ENCODE assay signal across 13 mouse cellular contexts in the genomic region with DNA sequence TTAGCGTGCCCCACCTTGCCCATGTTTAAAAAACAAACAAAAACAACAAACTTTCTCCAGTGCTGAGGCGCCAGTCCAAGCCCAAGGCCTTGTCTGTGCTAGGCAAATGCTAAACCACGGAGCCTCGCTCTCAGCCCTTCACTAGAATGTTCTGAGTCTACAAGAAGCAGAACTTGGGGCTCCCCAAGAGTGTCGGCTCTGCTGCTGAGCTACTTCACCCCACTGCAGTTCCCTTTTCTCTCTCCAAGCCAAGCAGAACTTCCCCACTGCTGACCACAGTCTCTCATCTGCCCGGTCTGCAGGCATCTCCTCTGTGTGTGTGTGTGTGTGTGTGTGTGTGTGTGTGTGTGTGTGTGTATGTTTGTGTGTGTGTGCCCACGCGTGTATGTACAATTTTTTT. TPM values are rescaled to one million over a fixed set of nuclear protein-coding genes. Genes with fewer than 3 reads are reported as not detected.
A peak's percentile ranks its signal among the peaks of the same experiment; 100 is the strongest.
DNase-seq lines count a peak whose midpoint lies in the region; ATAC-seq and TF ChIP-seq lines count a peak whose summit lies in the region.
"Had no signal": no experiment of that assay in that cellular context is flagged by ENCODE, and none has a peak within 500 bp of the region (broad histone marks: within the 10 kb centered on the region; RNA-seq: fewer than 3 reads in every experiment).

No protein-coding gene starts in this region.

- DNase-seq in lung, postnatal 0 days (ENCODE audit: low spot score) = peak; percentile 35
- no peak for DNase-seq in lung, adult 2 months
- DNase-seq in spleen, postnatal 36 days (ENCODE audit: low spot score in 2 of 2) = peak; percentile 79 to 81
- no peak for DNase-seq in adrenal gland, postnatal 25 days
- DNase-seq: cerebellum, postnatal 14 days; kidney, adult 2 months had no signal

- H3K9ac ChIP-seq in lung, postnatal 0 days (replicated peaks; ENCODE audit: low read depth) = no peak overlapping the region
- no peak overlapping the region for H3K9ac ChIP-seq in liver, embryonic 15.5 days
- H3K9ac ChIP-seq: heart, embryonic 12.5 days; hindbrain, embryonic 14.5 days had no signal

- TF ChIP-seq EP300 in lung, postnatal 0 days (IDR thresholded peaks at IDR 0.05) = no peak

- no peaks in the 10 kb centered on the region for H3K4me1 ChIP-seq in lung, postnatal 0 days (ENCODE audit: insufficient read depth, low read depth, low read length)
- H3K4me1 ChIP-seq in lung, adult 2 months (ENCODE audit: control insufficient read depth, insufficient read depth, low read length) = no peaks in the 10 kb centered on the region
- peaks cover 58% of the 10 kb centered on the region for H3K4me1 ChIP-seq in bone marrow macrophage, adult 2 months (ENCODE audit: control insufficient read depth, insufficient read depth, low read length)
- H3K4me1 ChIP-seq in liver, embryonic 15.5 days (replicated peaks) = peaks cover 26% of the 10 kb centered on the region

- 81% methylated on average over 8 of the region's 8 CpGs for WGBS in lung, postnatal 0 days
- 82% methylated on average over 8 of the region's 8 CpGs for WGBS in lung, adult 2 months
- 35% methylated on average over 8 of the region's 8 CpGs for WGBS in liver, embryonic 15.5 days (ENCODE audit: insufficient replicate concordance)

- TF ChIP-seq CTCF in lung, postnatal 0 days (IDR thresholded peaks at IDR 0.05) = no peak
- no peak for TF ChIP-seq CTCF in lung, adult 2 months (IDR thresholded peaks at IDR 0.05; ENCODE audit: insufficient read depth, low read length)
- TF ChIP-seq CTCF in bone marrow macrophage, adult 2 months (IDR thresholded peaks at IDR 0.05; ENCODE audit: low read depth, low read length) = no peak

- H3K27ac ChIP-seq in lung, postnatal 0 days (ENCODE audit: low read length) = no peak overlapping the region
- H3K27ac ChIP-seq in bone marrow macrophage, adult 2 months (ENCODE audit: insufficient read depth, low read depth, low read length) = peak overlapping the region; percentile 94
- peak overlapping the region; percentile 14; the same call in 1 of the 2 replicates for H3K27ac ChIP-seq in liver, embryonic 15.5 days (replicated peaks)
- H3K27ac ChIP-seq: hindbrain, embryonic 14.5 days; limb, embryonic 10.5 days had no signal

- H3K36me3 ChIP-seq in lung, postnatal 0 days (ENCODE audit: insufficient read depth, low read length) = peaks cover 36% of the 10 kb centered on the region; the same call in 1 of the 2 replicates
- H3K36me3 ChIP-seq in liver, embryonic 15.5 days (replicated peaks) = peaks cover 30% of the 10 kb centered on the region

- no peaks in the 10 kb centered on the region for H3K27me3 ChIP-seq in lung, postnatal 0 days (replicated peaks; ENCODE audit: insufficient read depth, low read length)
- no peaks in the 10 kb centered on the region for H3K27me3 ChIP-seq in liver, embryonic 15.5 days
- H3K27me3 ChIP-seq: heart, embryonic 12.5 days; megakaryocyte, embryonic 14.5 days had no signal

- peak; percentile 47 for ATAC-seq in lung, postnatal 0 days
- no peak for ATAC-seq in liver, embryonic 15.5 days (ENCODE audit: insufficient read depth)
- no peak for ATAC-seq in inflammation-experienced regulatory T-cells, adult 6 months

- H3K4me2 ChIP-seq in lung, postnatal 0 days (replicated peaks; ENCODE audit: low read depth, low read length) = no peak overlapping the region
- no peak overlapping the region for H3K4me2 ChIP-seq in liver, embryonic 15.5 days
- H3K4me2 ChIP-seq: heart, embryonic 12.5 days; hindbrain, embryonic 14.5 days had no signal

- no peak overlapping the region for H3K4me3 ChIP-seq in lung, postnatal 0 days (ENCODE audit: low read depth, low read length)
- no peak overlapping the region for H3K4me3 ChIP-seq in lung, adult 2 months (replicated peaks; ENCODE audit: extremely low read depth, low read depth, low read length)
- H3K4me3 ChIP-seq in bone marrow macrophage, adult 2 months (ENCODE audit: insufficient read depth, low read length) = no peak overlapping the region
- H3K4me3 ChIP-seq in liver, embryonic 15.5 days (replicated peaks) = no peak overlapping the region
- H3K4me3 ChIP-seq: heart, embryonic 12.5 days; limb, embryonic 10.5 days had no signal

- no peak for TF ChIP-seq POLR2A in lung, adult 2 months (IDR thresholded peaks at IDR 0.05; ENCODE audit: borderline replicate concordance, extremely low read depth, low read depth, low read length)
- no peak for TF ChIP-seq POLR2A in bone marrow macrophage, adult 2 months (IDR thresholded peaks at IDR 0.05; ENCODE audit: borderline replicate concordance, low read depth, low read length)

- H3K9me3 ChIP-seq in lung, postnatal 0 days (ENCODE audit: low read length) = no peaks in the 10 kb centered on the region
- H3K9me3 ChIP-seq in liver, embryonic 15.5 days (replicated peaks) = no peaks in the 10 kb centered on the region
- H3K9me3 ChIP-seq: heart, embryonic 12.5 days; limb, embryonic 10.5 days; megakaryocyte, embryonic 14.5 days had no signal

RNA-seq across cellular contexts. Expression of gene Camta2, which starts 8.0 kb away (rescaled TPM):
- polyA plus RNA-seq in lung, postnatal 0 days (2015; fragmentation: Nextera tagmentation; extraction: Ambion mirVana) = 8.7 and 9.9 TPM in 2 replicates
- 33.1 and 35.7 TPM in 2 replicates for polyA plus RNA-seq in lung, adult 2 months (2012; rRNA removed)
- polyA plus RNA-seq in bone marrow macrophage, adult 2 months (2012; ENCODE audit: insufficient read depth, insufficient read length, missing spikeins) = 71.4 and 84.6 TPM in 2 replicates
- 3.3 and 3.4 TPM in 2 replicates for polyA plus RNA-seq in liver, embryonic 15.5 days (2015; fragmentation: Nextera tagmentation; extraction: Ambion mirVana)
- 10 to 100 TPM; 11.5 to 17.1 (median 12.8) TPM for polyA plus RNA-seq in inflammation-experienced regulatory T-cells, adult 6 months (2017; shearing (Covaris generic))
- 50.2 and 51.3 TPM in 2 replicates for total RNA-seq in adrenal gland, postnatal 25 days (2021)

RNA-seq across cellular contexts. Expression of gene Spag7, which starts 10.7 kb away (rescaled TPM):
- polyA plus RNA-seq in lung, postnatal 0 days (2015; fragmentation: Nextera tagmentation; extraction: Ambion mirVana) = 84.6 and 95.5 TPM in 2 replicates
- 24.7 and 39.0 TPM in 2 replicates for polyA plus RNA-seq in lung, adult 2 months (2012; rRNA removed)
- polyA plus RNA-seq in bone marrow macrophage, adult 2 months (2012; ENCODE audit: insufficient read depth, insufficient read length, missing spikeins) = 86.8 and 101 TPM in 2 replicates
- 55.1 and 59.5 TPM in 2 replicates for polyA plus RNA-seq in liver, embryonic 15.5 days (2015; fragmentation: Nextera tagmentation; extraction: Ambion mirVana)
- 100 to 1,000 TPM; 131 to 155 (median 137) TPM for polyA plus RNA-seq in inflammation-experienced regulatory T-cells, adult 6 months (2017; shearing (Covaris generic))
- 88.3 and 97.4 TPM in 2 replicates for total RNA-seq in adrenal gland, postnatal 25 days (2021)

RNA-seq across cellular contexts. Expression of gene Inca1, which starts 20.1 kb away (rescaled TPM):
- polyA plus RNA-seq in lung, postnatal 0 days (2015; fragmentation: Nextera tagmentation; extraction: Ambion mirVana) = 2.4 and 2.6 TPM in 2 replicates
- polyA plus RNA-seq in lung, adult 2 months (2012; rRNA removed) = 1.6 and 2.0 TPM in 2 replicates
- polyA plus RNA-seq in bone marrow macrophage, adult 2 months (2012; ENCODE audit: insufficient read depth, insufficient read length, missing spikeins) = 1.7 TPM in 1 of 2 replicates, not detected in the other
- 1.3 and 1.6 TPM in 2 replicates for polyA plus RNA-seq in liver, embryonic 15.5 days (2015; fragmentation: Nextera tagmentation; extraction: Ambion mirVana)
- 1 to 10 TPM in 1 of 3 experiments, under 1 TPM in 1, not detected in 1; 0.44 to 1.0 TPM for polyA plus RNA-seq in inflammation-experienced regulatory T-cells, adult 6 months (2017; shearing (Covaris generic))
- total RNA-seq in adrenal gland, postnatal 25 days (2021) = 9.1 and 12.2 TPM in 2 replicates

RNA-seq across cellular contexts. Expression of gene Kif1c, which starts 20.5 kb away (rescaled TPM):
- polyA plus RNA-seq in lung, postnatal 0 days (2015; fragmentation: Nextera tagmentation; extraction: Ambion mirVana) = 4.8 and 5.3 TPM in 2 replicates
- 78.2 and 103 TPM in 2 replicates for polyA plus RNA-seq in lung, adult 2 months (2012; rRNA removed)
- 56.2 and 57.9 TPM in 2 replicates for polyA plus RNA-seq in bone marrow macrophage, adult 2 months (2012; ENCODE audit: insufficient read depth, insufficient read length, missing spikeins)
- 0.79 and 0.85 TPM in 2 replicates for polyA plus RNA-seq in liver, embryonic 15.5 days (2015; fragmentation: Nextera tagmentation; extraction: Ambion mirVana)
- polyA plus RNA-seq in inflammation-experienced regulatory T-cells, adult 6 months (2017; shearing (Covaris generic)) = 1 to 10 TPM in 2 of 3 experiments, under 1 TPM in 1; 0.99 to 2.0 (median 1.3) TPM
- 173 and 182 TPM in 2 replicates for total RNA-seq in adrenal gland, postnatal 25 days (2021)

RNA-seq across cellular contexts. Expression of gene Eno3, which starts 22.9 kb away (rescaled TPM):
- polyA plus RNA-seq in lung, postnatal 0 days (2015; fragmentation: Nextera tagmentation; extraction: Ambion mirVana) = 20.8 and 23.1 TPM in 2 replicates
- polyA plus RNA-seq in lung, adult 2 months (2012; rRNA removed) = 19.6 and 97.3 TPM in 2 replicates
- polyA plus RNA-seq in bone marrow macrophage, adult 2 months (2012; ENCODE audit: insufficient read depth, insufficient read length, missing spikeins) = 4.7 and 7.4 TPM in 2 replicates
- polyA plus RNA-seq in liver, embryonic 15.5 days (2015; fragmentation: Nextera tagmentation; extraction: Ambion mirVana) = 10.8 and 18.2 TPM in 2 replicates
- 10 to 100 TPM in 2 of 3 experiments, 1 to 10 TPM in 1; 6.2 to 27.4 (median 21.7) TPM for polyA plus RNA-seq in inflammation-experienced regulatory T-cells, adult 6 months (2017; shearing (Covaris generic))
- 17.9 and 28.3 TPM in 2 replicates for total RNA-seq in adrenal gland, postnatal 25 days (2021)

Comparison
In these comparisons a context has a peak if more than half of its experiments do, and no peak if none do; other contexts are left out.
1. DNase-seq: peak in lung, postnatal 0 days (single experiment) and spleen, postnatal 36 days (2 of 2); none in lung, adult 2 months (single experiment) and adrenal gland, postnatal 25 days (single experiment).